Mouse (Mus musculus) right cerebral cortex, adult 18-20 months (tissue): Measurements from ENCODE around the gene Myh11.

ENCODE experiments used
- DNase-seq: peaks from one replicate; pipeline ENCODE4 v3.0.0; 2022; ENCODE audit warnings: mixed read lengths

Gene Myh11

GRCm38 (mm10) chr16:14291223-14291622 is at the start of gene Myh11:
Gene Myh11, minus strand, starts transcription at chr16:14291372.
- peak; percentile 12 for DNase-seq

- no peak for DNase-seq
Observed at GRCm38 (mm10) chr16:14328156-14328555, 37.0 kb upstream of the Myh11 start.

- DNase-seq = peak; percentile 25
Observed at GRCm38 (mm10) chr16:14320494-14320893, 29.3 kb upstream of the Myh11 start.

DNA sequence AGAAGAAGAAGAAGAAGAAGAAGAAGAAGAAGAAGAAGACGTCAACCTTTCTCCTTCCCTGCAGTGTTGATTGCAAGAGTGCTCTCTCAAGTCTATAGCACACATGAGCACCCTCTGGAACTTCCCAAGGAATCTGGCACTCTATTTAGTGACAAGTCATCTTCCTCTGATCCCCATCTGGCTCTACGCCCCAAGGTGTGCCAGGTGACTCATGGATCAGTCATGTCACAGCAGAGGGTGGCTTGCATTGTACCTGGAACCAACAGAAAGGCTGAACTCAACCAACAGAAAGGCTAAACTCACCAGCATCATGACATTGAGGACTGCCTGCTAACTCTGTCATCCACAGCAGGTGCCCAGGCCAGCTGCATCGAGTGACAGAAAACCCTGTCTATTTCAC is 28.5 kb upstream of the Myh11 start:
- no peak for DNase-seq

- DNase-seq = peak; percentile 98
Observed at GRCm38 (mm10) chr16:14316884-14317876, 26.0 kb upstream of the Myh11 start, which contains the start of gene Fopnl. Gene Fopnl, minus strand, starts transcription at chr16:14317405.

DNA sequence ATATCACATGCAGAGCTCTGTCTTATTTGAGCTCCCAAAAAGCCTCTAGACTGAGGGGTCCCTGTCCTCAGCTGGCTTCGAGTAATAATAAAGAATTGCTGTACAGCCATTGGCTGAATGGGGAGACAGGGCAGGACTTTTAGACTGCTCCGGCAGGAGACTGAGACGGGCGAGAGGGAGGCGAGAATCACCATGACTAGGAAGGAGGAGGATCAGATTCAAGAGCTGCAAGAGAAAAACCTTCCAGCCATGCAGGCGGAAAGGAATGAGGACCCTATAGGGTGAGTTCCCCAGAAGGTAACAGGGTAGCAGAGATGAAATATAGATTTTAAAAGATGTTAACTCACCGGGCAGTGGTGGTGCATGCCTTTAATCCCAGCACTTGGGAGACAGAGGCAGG is 21.7 kb upstream of the Myh11 start:
- DNase-seq = no peak

DNA sequence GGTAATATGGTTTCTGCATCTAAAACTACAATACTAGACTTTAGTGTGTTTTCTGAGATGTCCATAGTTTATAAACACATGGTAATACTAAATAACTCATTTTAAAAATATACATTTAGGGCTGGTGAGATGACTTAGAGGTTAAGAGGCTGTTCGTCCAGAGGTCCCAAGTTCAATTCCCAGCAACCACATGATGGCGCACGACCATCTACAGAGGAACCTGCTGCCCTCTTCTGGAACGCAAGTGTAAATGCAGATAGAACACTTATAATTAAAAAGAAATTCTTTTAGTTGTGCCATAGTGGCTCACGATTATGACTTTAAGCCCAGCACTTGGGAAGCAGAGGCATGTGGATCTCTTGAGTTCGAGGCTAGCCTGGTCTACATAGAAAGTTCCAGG is 20.2 kb upstream of the Myh11 start:
- DNase-seq = no peak

- no peak for DNase-seq
Observed at GRCm38 (mm10) chr16:14309833-14310232, 18.7 kb upstream of the Myh11 start.

DNA sequence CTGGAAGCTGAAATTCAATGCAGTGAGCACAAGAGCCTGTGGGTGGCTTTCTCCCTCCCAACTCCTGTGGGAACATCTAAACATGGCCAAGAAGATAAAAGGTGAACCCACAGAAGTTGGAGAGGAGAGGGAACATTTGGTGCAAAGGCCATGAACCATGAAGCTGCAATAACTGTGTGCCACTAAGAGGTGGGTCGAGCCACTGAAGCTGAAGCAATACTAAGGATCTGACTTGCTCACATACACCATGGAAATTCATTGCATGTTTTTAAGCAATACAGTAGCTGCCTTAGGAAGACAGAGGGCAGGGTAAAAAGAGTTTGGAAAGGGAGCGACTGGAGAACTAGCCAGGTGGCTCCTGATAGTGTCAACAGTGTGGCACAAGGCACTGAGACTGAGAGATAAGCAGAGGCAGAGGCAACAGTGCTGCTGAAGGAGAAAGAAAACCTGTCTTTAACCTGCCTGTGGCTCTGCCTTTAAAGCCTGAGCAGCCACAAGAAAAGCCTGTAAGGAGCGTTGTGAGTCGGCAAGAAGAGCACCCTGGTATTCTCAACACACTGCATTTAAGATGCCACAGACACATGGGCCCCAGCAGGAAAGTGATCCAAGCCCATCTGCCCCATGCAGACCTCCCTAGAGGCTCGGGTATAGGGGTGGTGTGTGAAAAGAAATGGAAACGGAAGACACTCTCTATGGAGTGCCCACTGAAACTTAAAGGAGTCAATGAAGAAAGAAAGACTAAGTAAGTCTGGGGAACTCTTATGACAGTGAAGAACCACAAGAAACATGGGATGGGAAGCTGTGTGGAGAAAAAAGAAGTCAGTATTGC is 17.3 kb upstream of the Myh11 start:
- no peak for DNase-seq

DNA sequence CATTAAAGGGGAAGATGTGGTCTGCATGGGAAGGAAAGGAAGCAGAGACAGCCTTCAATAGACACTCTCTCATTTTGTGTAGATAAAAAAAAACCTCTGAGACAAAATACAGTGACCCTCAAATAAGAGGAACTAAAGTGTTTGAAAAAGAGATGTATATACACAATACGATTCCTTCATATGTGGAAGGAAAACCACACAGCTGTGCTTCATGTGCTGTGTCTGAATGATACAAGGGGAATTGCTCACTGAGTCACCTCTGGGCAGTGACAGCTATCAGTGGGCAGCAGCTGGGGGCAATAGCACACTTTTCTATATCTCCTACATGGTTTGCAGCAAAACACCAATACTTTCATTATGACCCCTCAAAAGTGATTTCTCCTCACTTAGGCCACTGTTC is 16.2 kb upstream of the Myh11 start:
- no peak for DNase-seq

GRCm38 (mm10) chr16:14306451-14306850 is 15.3 kb upstream of the Myh11 start:
- no peak for DNase-seq

GRCm38 (mm10) chr16:14304791-14305190 is 13.6 kb upstream of the Myh11 start:
- no peak for DNase-seq

- no peak for DNase-seq
Observed at GRCm38 (mm10) chr16:14303676-14304075, 12.5 kb upstream of the Myh11 start.

GRCm38 (mm10) chr16:14303148-14303547 is 12.0 kb upstream of the Myh11 start:
- no peak for DNase-seq

DNA sequence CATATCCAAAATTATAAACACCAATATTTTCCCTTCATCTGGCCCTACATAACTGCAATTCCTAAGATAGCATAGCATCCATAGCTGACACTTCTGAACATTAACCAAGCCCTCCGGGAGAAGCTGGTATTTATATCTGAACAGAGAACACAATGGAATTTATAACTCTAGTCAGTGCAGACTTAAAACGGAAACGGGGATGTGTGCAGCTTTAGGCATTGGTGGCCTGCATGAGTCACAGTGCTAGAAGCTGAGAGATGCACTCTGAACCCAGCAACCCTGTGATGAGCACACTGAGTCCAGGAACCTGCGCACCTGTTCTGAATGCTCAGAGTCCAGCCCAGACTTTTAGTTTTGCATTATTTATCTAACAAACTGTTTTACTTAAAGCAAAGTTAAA is 7.3 kb upstream of the Myh11 start:
- peak; percentile 35 for DNase-seq

- no peak for DNase-seq
Observed at GRCm38 (mm10) chr16:14297746-14298145, 6.6 kb upstream of the Myh11 start.

- no peak for DNase-seq
Observed at GRCm38 (mm10) chr16:14297137-14297536, 6.0 kb upstream of the Myh11 start.

- DNase-seq = no peak
Observed at GRCm38 (mm10) chr16:14296544-14297124, 5.5 kb upstream of the Myh11 start.

DNA sequence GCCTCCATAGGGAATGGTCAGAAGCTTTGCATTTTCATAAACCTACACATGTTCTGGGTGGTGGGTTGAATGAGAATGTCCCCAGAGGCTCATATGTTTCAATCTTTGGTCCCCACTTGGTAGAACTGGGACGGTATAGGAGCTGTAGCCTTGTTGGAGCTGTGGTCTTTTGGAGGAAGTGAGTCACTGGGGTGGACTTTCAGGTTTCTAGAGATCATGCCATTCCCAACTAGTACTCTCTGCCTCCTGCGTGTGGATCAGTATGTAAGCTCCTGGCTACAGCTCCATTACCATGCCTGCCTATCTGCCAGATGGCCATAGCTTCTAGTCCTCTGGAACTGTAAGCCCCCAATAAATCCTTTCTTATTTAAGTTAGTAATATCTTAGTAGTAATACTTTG is 4.1 kb upstream of the Myh11 start:
- no peak for DNase-seq

DNA sequence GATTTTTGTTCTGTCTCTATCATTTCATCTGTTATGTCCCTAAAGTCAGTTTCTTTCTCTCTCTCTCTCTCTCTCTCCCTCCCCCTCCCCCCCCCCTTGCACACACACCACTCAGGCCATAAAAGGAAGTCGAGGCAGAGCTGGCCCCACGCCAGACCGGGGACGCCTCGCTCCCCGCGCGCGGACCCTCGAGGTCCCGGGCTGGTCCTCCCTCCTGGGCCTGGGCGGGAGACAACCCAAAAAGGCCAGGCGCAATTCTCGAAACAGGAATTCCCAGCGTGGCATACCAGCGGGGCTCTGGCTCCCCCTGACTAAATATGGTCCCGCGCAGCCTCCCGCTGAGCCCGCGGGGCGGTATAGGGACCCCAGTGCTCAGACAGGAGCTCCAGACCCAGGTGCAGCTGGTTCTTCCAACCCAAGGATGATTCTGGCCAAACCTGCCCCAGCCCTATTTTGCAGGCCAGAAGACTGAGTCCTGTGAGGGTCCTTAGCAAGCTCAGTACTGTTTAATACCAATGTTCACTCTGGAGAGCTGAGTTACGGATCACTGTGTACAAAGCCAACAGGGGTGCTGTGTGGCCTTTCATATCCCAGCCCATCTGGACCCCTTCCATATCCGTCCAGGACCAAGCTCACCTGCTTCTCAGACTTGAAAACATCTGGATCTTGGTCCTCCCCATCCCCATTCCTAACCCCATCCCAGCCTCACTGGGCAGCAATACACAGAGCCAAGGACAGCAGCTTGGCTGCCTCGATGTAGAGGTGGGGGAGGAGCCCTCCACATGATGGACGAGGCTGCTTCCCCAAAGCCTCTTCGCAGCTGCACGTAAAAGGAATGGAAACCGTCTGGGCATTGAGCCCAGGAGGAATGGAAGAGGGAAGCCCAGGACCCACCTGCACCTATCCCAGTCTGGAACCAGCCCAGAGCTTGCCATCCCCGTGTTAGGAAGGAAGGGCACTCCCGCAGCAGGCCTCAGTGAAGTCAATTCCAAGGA is 1.3 kb upstream of the Myh11 start:
- no peak for DNase-seq

- DNase-seq = no peak
Observed at GRCm38 (mm10) chr16:14272374-14272965, 18.7 kb downstream of the Myh11 start.
